Mouse (Mus musculus): ENCODE results near the gene Olfr1358. TPM values are rescaled to one million over a fixed set of nuclear protein-coding genes. Genes with fewer than 3 reads are reported as not detected.
"Not testable (repeated sequence)": the region's sequence is repeated elsewhere in the genome, so short reads cannot be mapped to it uniquely, and the experiment has no call there.

Olfr1358 gene
- total RNA-seq, 1 experiment: not detected

DNA sequence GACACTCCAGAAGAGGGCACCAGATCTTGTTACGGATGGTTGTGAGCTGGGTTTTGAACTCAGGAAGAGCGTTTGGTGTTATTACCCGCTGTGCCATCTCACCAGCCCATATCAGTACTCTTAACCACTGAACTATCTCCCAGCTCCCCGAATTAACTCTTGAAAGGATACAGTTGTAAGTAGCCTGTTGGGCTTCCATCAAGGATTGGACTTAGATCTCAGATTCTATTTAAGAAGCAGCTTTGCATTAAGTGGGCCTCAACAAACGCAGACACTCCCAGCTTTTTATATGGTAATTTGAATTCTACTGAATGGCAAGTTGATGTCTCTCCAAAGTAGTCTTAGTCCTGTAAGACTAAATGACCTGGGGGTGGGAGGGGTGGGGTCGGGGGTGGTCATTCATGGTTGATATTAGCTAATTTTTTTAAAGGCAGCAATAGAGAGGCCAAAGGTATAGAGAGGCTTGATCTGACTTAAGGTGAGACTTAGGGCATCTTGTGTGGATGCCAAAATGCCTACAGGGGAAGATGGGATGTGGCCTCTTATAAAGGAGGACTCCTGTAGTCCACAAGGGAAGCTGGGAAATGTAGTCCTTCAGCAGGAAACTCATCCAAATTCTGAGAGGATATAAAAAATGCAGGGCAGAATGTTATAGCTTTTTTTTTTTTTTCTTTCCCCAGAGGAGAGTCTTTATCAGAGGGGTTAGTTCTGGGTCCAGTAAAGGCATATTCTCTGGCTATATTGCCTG is 14.1 kb upstream of the Olfr1358 start:
- H3K36me3 ChIP-seq (ENCODE audit: control insufficient read depth, insufficient read depth, low read length, poor library complexity, severe bottlenecking): no peaks in the 10 kb centered on the region
- DNase-seq (ENCODE audit: low read depth, low spot score): no peak
- in situ Hi-C loops (cut with MboI; ENCODE audit: low sequenced_read_pairs in 2 of 2, unreplicated experiment in 2 of 2): no loop called here
- TF ChIP-seq HCFC1 (IDR thresholded peaks at IDR 0.05; ENCODE audit: borderline replicate concordance, insufficient read depth, low read length): peak; percentile 74
- no peak for TF ChIP-seq ZNF384 (IDR thresholded peaks at IDR 0.05; ENCODE audit: low read depth, low read length)
- no peak overlapping the region for H3K27ac ChIP-seq (ENCODE audit: insufficient read depth, low read depth, low read length, poor library complexity, severe bottlenecking)
- H3K9ac ChIP-seq (ENCODE audit: insufficient read depth, low read depth, low read length, poor library complexity, severe bottlenecking): no peak overlapping the region
- H3K4me3 ChIP-seq (ENCODE audit: insufficient read depth in 1 of 2, low read depth in 1 of 2, low read length in 2 of 2, poor library complexity in 1 of 2, severe bottlenecking in 1 of 2): no peak overlapping the region
- peaks cover 0 to 3% of the 10 kb centered on the region in 2 experiments; a peak in 1 of 4 replicates for H3K4me1 ChIP-seq (ENCODE audit: control insufficient read depth in 2 of 2, insufficient read depth in 2 of 2, low read length in 2 of 2, poor library complexity in 1 of 2)
- no peaks in the 10 kb centered on the region for H3K9me3 ChIP-seq (ENCODE audit: control insufficient read depth, insufficient read depth, low read depth, low read length)

DNA sequence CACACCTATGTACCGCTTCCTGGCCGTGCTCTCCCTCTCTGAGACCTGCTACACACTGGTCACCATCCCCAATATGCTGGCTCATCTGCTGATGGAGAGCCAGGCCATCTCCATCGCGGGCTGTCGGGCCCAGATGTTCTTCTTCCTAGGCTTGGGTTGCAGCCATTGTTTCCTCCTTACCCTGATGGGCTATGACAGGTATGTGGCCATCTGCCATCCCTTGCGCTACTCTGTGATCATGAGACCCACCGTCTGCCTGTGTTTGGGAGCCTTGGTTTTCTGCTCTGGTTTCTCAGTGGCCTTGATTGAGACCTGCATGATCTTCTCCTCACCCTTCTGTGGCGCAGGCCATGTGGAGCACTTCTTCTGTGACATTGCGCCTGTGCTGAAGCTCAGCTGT is 2.6 kb downstream of the Olfr1358 start:
- no peaks in the 10 kb centered on the region for H3K36me3 ChIP-seq (ENCODE audit: control insufficient read depth, insufficient read depth, low read length, poor library complexity, severe bottlenecking)
- no peaks in the 10 kb centered on the region for H3K9me3 ChIP-seq (ENCODE audit: control insufficient read depth, insufficient read depth, low read depth, low read length)
- no peak overlapping the region for H3K4me3 ChIP-seq (ENCODE audit: insufficient read depth in 1 of 2, low read depth in 1 of 2, low read length in 2 of 2, poor library complexity in 1 of 2, severe bottlenecking in 1 of 2)
- H3K4me1 ChIP-seq (ENCODE audit: control insufficient read depth in 2 of 2, insufficient read depth in 2 of 2, low read length in 2 of 2, poor library complexity in 1 of 2): no peaks in the 10 kb centered on the region
- TF ChIP-seq HCFC1 (IDR thresholded peaks at IDR 0.05; ENCODE audit: borderline replicate concordance, insufficient read depth, low read length) (no peak), ZC3H11A (IDR thresholded peaks at IDR 0.05; ENCODE audit: borderline replicate concordance, low read depth, low read length) (no peak), ZNF384 (IDR thresholded peaks at IDR 0.05; ENCODE audit: low read depth, low read length) (no peak), MAFK (IDR thresholded peaks at IDR 0.05; ENCODE audit: insufficient read depth, low read depth, low read length) (no peak), CHD2 (IDR thresholded peaks at IDR 0.05; ENCODE audit: low read depth, low read length) (no peak)
- H3K9ac ChIP-seq (ENCODE audit: insufficient read depth, low read depth, low read length, poor library complexity, severe bottlenecking): no peak overlapping the region
- in situ Hi-C loops (cut with MboI; ENCODE audit: low sequenced_read_pairs in 2 of 2, unreplicated experiment in 2 of 2): no loop called here
- no peak overlapping the region for H3K27ac ChIP-seq (ENCODE audit: insufficient read depth, low read depth, low read length, poor library complexity, severe bottlenecking)
- no peak for DNase-seq (ENCODE audit: low read depth, low spot score)

DNA sequence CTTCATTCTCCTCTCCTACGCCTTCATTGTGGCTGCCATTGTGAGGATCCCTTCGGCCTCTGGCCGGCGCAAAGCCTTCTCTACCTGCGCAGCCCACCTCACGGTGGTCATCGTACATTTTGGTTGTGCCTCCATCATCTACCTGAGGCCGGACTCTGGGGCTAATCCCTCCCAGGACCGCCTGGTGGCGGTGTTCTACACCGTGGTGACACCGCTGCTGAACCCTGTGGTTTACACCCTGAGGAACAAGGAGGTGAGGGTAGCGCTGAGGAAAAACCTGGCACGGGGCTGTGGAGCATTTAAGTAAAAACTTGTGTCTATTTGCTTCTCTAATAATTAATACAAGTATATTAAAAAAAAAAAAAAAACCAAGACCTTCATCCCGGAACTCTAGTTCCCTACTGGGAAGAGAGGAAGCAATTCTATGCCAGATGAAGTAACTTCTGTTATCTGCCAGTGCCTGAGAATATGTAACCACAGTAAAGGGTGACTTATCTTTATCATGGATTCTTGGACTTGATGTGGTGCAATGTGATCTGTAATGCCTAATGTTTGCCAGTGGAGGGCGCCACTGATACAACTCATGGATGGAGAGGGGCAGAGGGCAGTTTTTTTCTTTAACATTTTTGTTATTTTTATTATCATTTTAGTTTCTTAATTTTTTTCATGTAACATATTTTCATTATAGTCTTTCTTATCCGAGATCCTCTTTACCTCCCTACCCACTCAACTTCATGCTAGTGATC is 3.2 kb downstream of the Olfr1358 start:
- H3K27ac ChIP-seq (ENCODE audit: insufficient read depth, low read depth, low read length, poor library complexity, severe bottlenecking): no peak overlapping the region
- H3K4me3 ChIP-seq (ENCODE audit: insufficient read depth in 1 of 2, low read depth in 1 of 2, low read length in 2 of 2, poor library complexity in 1 of 2, severe bottlenecking in 1 of 2): no peak overlapping the region
- H3K4me1 ChIP-seq (ENCODE audit: control insufficient read depth in 2 of 2, insufficient read depth in 2 of 2, low read length in 2 of 2, poor library complexity in 1 of 2): no peaks in the 10 kb centered on the region
- DNase-seq (ENCODE audit: low read depth, low spot score): peak; percentile 62
- TF ChIP-seq ZNF384 (IDR thresholded peaks at IDR 0.05; ENCODE audit: low read depth, low read length) (0 out of 2 replicates have a peak, but pooled peaks have one; percentile 42), ZC3H11A (IDR thresholded peaks at IDR 0.05; ENCODE audit: borderline replicate concordance, low read depth, low read length) (0 out of 2 replicates have a peak, but pooled peaks have one; percentile 46), MAFK (IDR thresholded peaks at IDR 0.05; ENCODE audit: insufficient read depth, low read depth, low read length) (no peak)
- in situ Hi-C loops (cut with MboI; ENCODE audit: low sequenced_read_pairs in 2 of 2, unreplicated experiment in 2 of 2): no loop called here
- H3K36me3 ChIP-seq (ENCODE audit: control insufficient read depth, insufficient read depth, low read length, poor library complexity, severe bottlenecking): no peaks in the 10 kb centered on the region
- H3K9ac ChIP-seq (ENCODE audit: insufficient read depth, low read depth, low read length, poor library complexity, severe bottlenecking): no peak overlapping the region
- H3K9me3 ChIP-seq (ENCODE audit: control insufficient read depth, insufficient read depth, low read depth, low read length): no peaks in the 10 kb centered on the region

DNA sequence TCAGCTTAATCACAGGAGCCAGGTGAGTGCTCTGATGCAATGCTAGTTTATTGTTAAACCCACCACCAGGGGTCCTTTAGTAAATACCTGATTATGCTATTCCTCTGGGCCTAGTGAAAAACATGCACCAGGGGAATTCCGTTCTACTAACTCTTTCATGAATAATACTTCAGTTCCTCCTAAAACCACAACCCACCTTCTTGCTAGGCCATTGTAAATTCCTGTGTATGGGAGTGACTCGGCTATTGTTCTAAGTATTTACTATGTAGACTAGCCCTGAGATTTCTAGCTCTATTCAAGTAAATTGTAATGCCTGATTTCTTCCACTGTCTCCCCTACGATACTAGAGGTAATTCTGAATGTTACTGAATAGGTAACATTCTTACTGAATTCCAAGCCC is 7.8 kb downstream of the Olfr1358 start:
- in situ Hi-C loops (cut with MboI; ENCODE audit: low sequenced_read_pairs in 2 of 2, unreplicated experiment in 2 of 2); H3K4me1 ChIP-seq (ENCODE audit: control insufficient read depth in 2 of 2, insufficient read depth in 2 of 2, low read length in 2 of 2, poor library complexity in 1 of 2); H3K36me3 ChIP-seq (ENCODE audit: control insufficient read depth, insufficient read depth, low read length, poor library complexity, severe bottlenecking); H3K9ac ChIP-seq (ENCODE audit: insufficient read depth, low read depth, low read length, poor library complexity, severe bottlenecking); DNase-seq (ENCODE audit: low read depth, low spot score); H3K4me3 ChIP-seq (ENCODE audit: insufficient read depth in 1 of 2, low read depth in 1 of 2, low read length in 2 of 2, poor library complexity in 1 of 2, severe bottlenecking in 1 of 2); H3K9me3 ChIP-seq (ENCODE audit: control insufficient read depth, insufficient read depth, low read depth, low read length); H3K27ac ChIP-seq (ENCODE audit: insufficient read depth, low read depth, low read length, poor library complexity, severe bottlenecking): not testable (repeated sequence)

DNA sequence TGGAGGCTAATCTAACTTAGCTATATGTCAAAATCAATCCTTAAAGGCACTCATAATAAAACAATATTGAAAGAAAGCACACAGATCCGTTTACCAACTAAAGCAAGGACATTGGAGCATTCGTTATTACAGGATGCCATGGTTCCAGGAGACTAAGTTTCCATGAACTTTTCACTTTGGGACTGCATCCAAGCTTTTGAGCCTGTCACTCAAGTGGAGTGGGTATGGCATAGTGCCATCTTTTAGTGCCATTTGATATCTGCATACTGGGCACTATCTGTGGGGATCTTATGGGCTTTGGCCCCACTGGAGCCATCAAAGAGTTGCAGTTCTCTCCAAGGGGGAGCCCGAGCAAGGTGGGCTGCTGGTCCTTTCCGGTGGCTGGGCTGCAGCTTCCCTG is 8.3 kb downstream of the Olfr1358 start:
- no peaks in the 10 kb centered on the region for H3K9me3 ChIP-seq (ENCODE audit: control insufficient read depth, insufficient read depth, low read depth, low read length)
- no peak overlapping the region for H3K4me3 ChIP-seq (ENCODE audit: insufficient read depth in 1 of 2, low read depth in 1 of 2, low read length in 2 of 2, poor library complexity in 1 of 2, severe bottlenecking in 1 of 2)
- no peak overlapping the region for H3K27ac ChIP-seq (ENCODE audit: insufficient read depth, low read depth, low read length, poor library complexity, severe bottlenecking)
- DNase-seq (ENCODE audit: low read depth, low spot score): no peak
- H3K36me3 ChIP-seq (ENCODE audit: control insufficient read depth, insufficient read depth, low read length, poor library complexity, severe bottlenecking): no peaks in the 10 kb centered on the region
- no peak for TF ChIP-seq ZC3H11A (IDR thresholded peaks at IDR 0.05; ENCODE audit: borderline replicate concordance, low read depth, low read length)
- no peak for TF ChIP-seq ZNF384 (IDR thresholded peaks at IDR 0.05; ENCODE audit: low read depth, low read length)
- no peak for TF ChIP-seq HCFC1 (IDR thresholded peaks at IDR 0.05; ENCODE audit: borderline replicate concordance, insufficient read depth, low read length)
- no peak for TF ChIP-seq CHD2 (IDR thresholded peaks at IDR 0.05; ENCODE audit: low read depth, low read length)
- TF ChIP-seq MAFK (IDR thresholded peaks at IDR 0.05; ENCODE audit: insufficient read depth, low read depth, low read length): no peak
- in situ Hi-C loops (cut with MboI; ENCODE audit: low sequenced_read_pairs in 2 of 2, unreplicated experiment in 2 of 2): no loop called here
- peaks cover 0 to 2% of the 10 kb centered on the region in 2 experiments; a peak in 1 of 4 replicates for H3K4me1 ChIP-seq (ENCODE audit: control insufficient read depth in 2 of 2, insufficient read depth in 2 of 2, low read length in 2 of 2, poor library complexity in 1 of 2)
- no peak overlapping the region for H3K9ac ChIP-seq (ENCODE audit: insufficient read depth, low read depth, low read length, poor library complexity, severe bottlenecking)

Measured in ES-E14 (cell line).